Mouse (Mus musculus) lung, adult 2 months (tissue): ENCODE data around the gene Slc35a2. TPM values are rescaled to one million over a fixed set of nuclear protein-coding genes. Genes with fewer than 3 reads are reported as not detected.

Source experiments
- DNase-seq: peaks from one replicate; pipeline ENCODE4 v3.0.0; 2022
- H3K4me1 ChIP-seq: fragments of 200-500 bp; 2 replicates; pipeline ENCODE4 v1.6.1; 2011; ENCODE audit warnings: low read length; ENCODE audit not compliant: control insufficient read depth, insufficient read depth
- H3K4me3 ChIP-seq: fragments of 200-500 bp; replicated peaks from 2 replicates; pipeline ENCODE3; 2011; ENCODE audit warnings: low read depth, mild to moderate bottlenecking, control low read depth, low read length; ENCODE audit errors: extremely low read depth
- CTCF ChIP-seq: fragments of 200-500 bp; IDR thresholded peaks from 2 replicates; pipeline ENCODE4 v1.5.1; 2011; ENCODE audit warnings: mild to moderate bottlenecking, low read length, control low read depth; ENCODE audit not compliant: insufficient read depth
- POLR2A ChIP-seq: fragments of 200-500 bp; IDR thresholded peaks from 2 replicates; pipeline ENCODE4 v1.6.1; 2011; ENCODE audit warnings: low read depth, mild to moderate bottlenecking, control low read depth, low read length, borderline replicate concordance; ENCODE audit errors: extremely low read depth
- WGBS: fragments of 180-500 bp; shearing (Covaris S2); methylation state at CpG from one replicate; pipeline ENCODE4 v1.1.7; 2018; 5-methylcytosine and 5-hydroxymethylcytosine counted together
- polyA plus RNA-seq: library from polyadenylated mRNA; depleted of rRNA; stranded (reverse); fragments of >200 nt; gene quantifications from 2 replicates; pipeline ENCODE4 v1.2.3, GENCODE M21; 2012; rRNA removed

The Slc35a2 gene
- polyA plus RNA-seq, result 73.7 and 74.0 TPM in 2 replicates

- 21% methylated on average over 47 of the region's 49 CpGs for WGBS
- TF ChIP-seq CTCF (no peak), POLR2A (peak; percentile 54; the same call in 1 of the 2 replicates)
- DNase-seq, result peak; percentile 75
- Histone ChIP-seq H3K4me3 (peak within 1 kb of the TSS; percentile 75), H3K4me1 (peaks cover 2% of the 10 kb centered on the region)
These were observed at the start of gene Slc35a2 for GRCm38 (mm10) chrX:7883841-7884567. Gene Slc35a2, plus strand, starts transcription at chrX:7884028.

GRCm38 (mm10) chrX:7837146-7837545 is 46.7 kb upstream of the Slc35a2 start:
- H3K4me3 ChIP-seq, result no peak overlapping the region
- WGBS, result 50% methylated on average over 1 of the region's 1 CpGs
- no peak for DNase-seq
- no peaks in the 10 kb centered on the region for H3K4me1 ChIP-seq
- TF ChIP-seq POLR2A, result no peak
- no peak for TF ChIP-seq CTCF

GRCm38 (mm10) chrX:7840842-7841162 is 43.0 kb upstream of the Slc35a2 start:
- TF ChIP-seq CTCF (no peak), POLR2A (no peak)
- peak overlapping the region; percentile 67 for H3K4me3 ChIP-seq
- no peak for DNase-seq
- WGBS, result 20% methylated on average over 7 of the region's 7 CpGs
- H3K4me1 ChIP-seq, result peaks cover 5% of the 10 kb centered on the region; the same call in 1 of the 2 replicates

GRCm38 (mm10) chrX:7841163-7842162 is 42.4 kb upstream of the Slc35a2 start, which contains the start of gene Otud5:
Gene Otud5, plus strand, starts transcription at chrX:7841364.
- H3K4me1 ChIP-seq, result peaks cover 5% of the 10 kb centered on the region; the same call in 1 of the 2 replicates
- peak; percentile 86 for DNase-seq
- TF ChIP-seq POLR2A (peak; percentile 60; the same call in 1 of the 2 replicates), CTCF (no peak)
- WGBS, result 26% methylated on average over 74 of the region's 74 CpGs
- H3K4me3 ChIP-seq, result peak within 1 kb of the TSS; percentile 82

- WGBS, result 34% methylated on average over 42 of the region's 42 CpGs
- TF ChIP-seq POLR2A, result no peak
- no peak for TF ChIP-seq CTCF
- peak; percentile 12 for DNase-seq
These were observed 41.5 kb upstream of the Slc35a2 start for GRCm38 (mm10) chrX:7842318-7842717.

GRCm38 (mm10) chrX:7847845-7848244 is 36.0 kb upstream of the Slc35a2 start:
- WGBS, result 63% methylated on average over 2 of the region's 2 CpGs
- DNase-seq, result no peak
- Histone ChIP-seq H3K4me3 (no peak overlapping the region), H3K4me1 (peaks cover 5% of the 10 kb centered on the region; the same call in 1 of the 2 replicates)
- TF ChIP-seq CTCF (no peak), POLR2A (no peak)

More at GRCm38 (mm10) chrX:7842318-7842717, 41.5 kb upstream of the Slc35a2 start:
- Histone ChIP-seq H3K4me1 (peaks cover 5% of the 10 kb centered on the region; the same call in 1 of the 2 replicates), H3K4me3 (peak overlapping the region; percentile 81)

- DNase-seq, result peak; percentile 16
- TF ChIP-seq POLR2A (no peak), CTCF (peak; percentile 71)
- Histone ChIP-seq H3K4me1 (no peaks in the 10 kb centered on the region), H3K4me3 (no peak overlapping the region)
- 33% methylated on average over 2 of the region's 2 CpGs for WGBS
These were observed 29.2 kb upstream of the Slc35a2 start for GRCm38 (mm10) chrX:7854578-7854977.

GRCm38 (mm10) chrX:7859191-7859753 is 24.6 kb upstream of the Slc35a2 start:
- WGBS, result 81% methylated on average over 3 of the region's 3 CpGs
- DNase-seq, result no peak
- no peak for TF ChIP-seq POLR2A
- TF ChIP-seq CTCF, result no peak

GRCm38 (mm10) chrX:7863181-7863580 is 20.6 kb upstream of the Slc35a2 start:
- 62% methylated on average over 1 of the region's 1 CpGs for WGBS
- Histone ChIP-seq H3K4me3 (no peak overlapping the region), H3K4me1 (peaks cover 4% of the 10 kb centered on the region)
- TF ChIP-seq CTCF (no peak), POLR2A (no peak)
- DNase-seq, result no peak

More at GRCm38 (mm10) chrX:7859191-7859753, 24.6 kb upstream of the Slc35a2 start:
- no peaks in the 10 kb centered on the region for H3K4me1 ChIP-seq
- H3K4me3 ChIP-seq, result no peak overlapping the region
